Mouse (Mus musculus): Measurements from ENCODE around the gene Wdfy1. TPM values are rescaled to one million over a fixed set of nuclear protein-coding genes. Genes with fewer than 3 reads are reported as not detected.

Wdfy1 gene
- 38.2 TPM for polyA plus RNA-seq (2017; shearing (Covaris generic))

GRCm38 (mm10) chr1:79775927-79776458, at the start of gene Wdfy1, which contains the start of gene Mrpl44:
Gene Wdfy1 (minus strand): TSS chr1:79776143.
Gene Mrpl44 (plus strand): TSS chr1:79776018.

GRCm38 (mm10) chr1:79671543-79672337, 104.2 kb downstream of the Wdfy1 start, which contains the start of gene Ap1s3:
Gene Ap1s3 (minus strand): TSS chr1:79671972.

Other genes with a start within 250 kb of the Wdfy1 start
- 1.1 TPM for gene Ap1s3, start 104.2 kb downstream of the Wdfy1 start, polyA plus RNA-seq (2017; shearing (Covaris generic))
- gene Mrpl44, start 125 bp downstream of the Wdfy1 start, polyA plus RNA-seq (2017; shearing (Covaris generic)) = 12.4 TPM
- 3.0 TPM for gene Serpine2, start 85.0 kb upstream of the Wdfy1 start, polyA plus RNA-seq (2017; shearing (Covaris generic))